Mouse (Mus musculus) right cerebral cortex, postnatal 10 days (tissue): ENCODE results near the gene AI837181.
"Not testable (repeated sequence)": the region's sequence is repeated elsewhere in the genome, so short reads cannot be mapped to it uniquely, and the experiment has no call there.

Experiments used
- DNase-seq, 2 experiments: peaks; one replicate each; pipeline ENCODE4 v3.0.0; 2021; ENCODE audit warnings: low spot score in 2 of 2

AI837181 gene

DNA sequence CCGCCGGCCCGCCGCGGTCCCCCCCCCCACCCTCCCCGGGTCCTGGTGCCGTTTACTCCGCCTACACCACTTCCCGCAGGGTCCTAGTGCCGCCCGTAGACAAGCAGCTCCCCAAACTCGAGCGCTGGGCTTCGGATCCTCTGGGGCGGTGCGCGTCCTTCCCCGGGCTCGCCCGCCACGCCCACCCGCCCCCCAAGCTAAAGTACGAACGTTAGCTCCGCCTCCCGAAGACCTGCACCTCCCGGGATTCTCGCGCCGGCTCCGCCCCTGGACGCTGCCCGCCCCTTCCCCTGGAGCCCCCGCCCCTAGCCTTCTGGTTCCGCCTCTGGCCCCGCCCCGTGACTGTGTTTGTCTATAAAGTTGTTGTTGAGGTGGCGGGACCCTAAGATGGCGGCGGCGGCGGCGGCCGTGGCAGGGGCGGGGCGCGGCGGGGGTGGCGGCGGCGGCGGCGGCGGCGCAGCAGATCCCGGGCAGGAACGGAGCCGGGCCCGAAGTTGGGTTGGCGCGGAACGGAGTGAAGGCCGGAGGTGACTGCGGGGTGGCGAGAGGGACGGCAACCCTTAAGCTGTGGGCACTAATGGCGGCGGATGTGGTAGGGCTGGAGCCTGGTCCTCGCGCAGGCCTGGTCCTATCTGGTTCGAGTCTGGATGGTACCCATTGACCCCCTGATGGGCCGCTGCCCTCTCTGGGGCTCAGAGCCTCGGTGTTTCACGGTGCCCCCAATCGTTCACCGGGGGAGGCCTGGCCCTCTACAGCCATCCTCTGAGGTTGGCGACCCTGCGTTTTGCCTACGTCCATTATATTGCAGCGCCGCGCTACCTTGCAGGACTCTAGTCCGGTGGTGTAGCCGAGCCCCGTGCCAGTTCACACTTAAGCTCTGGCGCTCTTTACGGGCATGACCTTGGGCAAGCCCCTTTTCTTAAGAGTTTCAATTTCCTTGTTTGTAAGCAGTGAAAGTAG, at the start of gene AI837181, which contains the start of gene Drap1:
Gene AI837181 (plus strand): TSS at position 363 of the 960 bp plus-strand sequence.
Gene Drap1 (minus strand): TSS at position 198 of the 960 bp plus-strand sequence.
- DNase-seq, result peak; percentile 96 to 97

DNA sequence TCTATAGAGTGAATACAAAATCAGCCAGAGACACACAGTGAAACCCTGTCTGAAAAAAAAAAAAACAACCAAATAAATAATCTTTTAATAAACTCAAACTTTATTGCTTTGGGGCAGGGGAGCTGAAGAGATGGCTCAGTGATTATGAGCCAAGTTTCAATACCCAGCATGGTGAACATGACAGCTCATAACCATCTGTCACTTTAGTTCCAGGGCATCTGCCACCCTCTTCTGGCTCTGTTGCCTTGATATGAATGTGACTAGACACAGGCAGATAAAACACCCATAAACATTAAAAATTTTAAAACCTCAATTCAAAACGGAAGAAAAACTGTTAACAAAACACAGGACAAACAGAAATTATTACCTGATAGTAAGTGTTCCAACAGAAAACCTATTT, 47.5 kb upstream of the AI837181 start:
- DNase-seq, result no peak

DNA sequence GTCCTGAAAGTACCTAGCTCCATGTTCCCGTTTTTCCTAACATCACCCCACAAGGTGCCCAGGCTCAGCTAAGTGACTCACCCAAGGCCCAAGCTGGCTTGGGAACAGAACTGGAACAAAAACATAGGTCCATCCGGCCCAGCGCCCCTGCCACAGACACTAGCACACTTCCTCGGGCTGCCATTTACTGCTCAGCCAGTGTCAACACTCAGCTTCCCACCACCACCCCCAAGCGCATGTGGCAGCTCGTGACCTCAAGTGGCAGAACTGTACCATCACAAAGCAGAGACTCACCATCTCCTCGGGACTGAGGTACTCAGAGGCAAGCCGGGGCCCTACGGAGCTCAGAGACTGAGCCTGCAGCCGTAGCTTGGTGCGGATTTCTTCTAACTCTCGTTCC, 41.6 kb upstream of the AI837181 start:
- no peak for DNase-seq

DNA sequence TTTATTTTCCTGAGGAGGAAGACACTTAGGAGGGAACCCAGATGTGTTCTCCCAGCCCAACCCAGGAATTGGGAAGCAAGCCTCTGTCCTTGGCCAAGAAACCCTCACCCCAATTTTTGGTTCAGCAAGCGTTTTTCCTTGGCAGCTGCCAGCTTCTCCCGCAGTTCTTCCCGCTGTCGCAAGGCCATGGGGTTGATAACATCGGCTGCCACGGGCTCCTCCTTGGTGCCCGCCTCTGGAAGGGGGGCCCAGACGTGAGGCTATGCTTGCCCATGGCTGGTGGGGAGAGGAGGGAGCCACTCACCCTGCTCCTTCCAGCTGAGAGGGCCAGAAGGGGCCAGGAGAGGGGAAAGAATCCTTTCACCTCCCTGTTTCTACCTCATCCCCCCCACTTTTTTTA, 40.2 kb upstream of the AI837181 start:
- DNase-seq, result no peak

DNA sequence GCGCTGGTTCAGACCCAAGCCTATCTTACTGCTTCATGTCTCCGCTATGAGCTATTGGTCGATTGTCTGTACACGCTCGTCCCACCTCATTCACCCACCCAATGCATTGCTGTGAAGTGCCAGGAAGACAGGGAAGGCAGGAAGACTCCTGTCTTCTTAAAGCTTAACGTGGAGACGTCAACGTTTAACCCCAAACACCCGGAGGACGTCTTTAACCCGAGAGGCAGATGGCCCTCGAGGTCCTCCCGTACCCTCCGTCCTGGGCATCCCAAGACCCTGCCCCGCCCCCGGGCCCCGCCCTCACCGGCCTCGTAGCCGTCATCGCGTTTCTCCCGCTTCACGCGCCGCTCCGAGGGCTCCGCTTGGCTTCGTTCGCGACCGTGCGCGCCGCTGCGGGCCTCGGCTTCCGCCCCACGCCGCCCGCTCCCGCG, 36.9 kb upstream of the AI837181 start:
- DNase-seq, result peak in 1 of 2 experiments; percentile 64

DNA sequence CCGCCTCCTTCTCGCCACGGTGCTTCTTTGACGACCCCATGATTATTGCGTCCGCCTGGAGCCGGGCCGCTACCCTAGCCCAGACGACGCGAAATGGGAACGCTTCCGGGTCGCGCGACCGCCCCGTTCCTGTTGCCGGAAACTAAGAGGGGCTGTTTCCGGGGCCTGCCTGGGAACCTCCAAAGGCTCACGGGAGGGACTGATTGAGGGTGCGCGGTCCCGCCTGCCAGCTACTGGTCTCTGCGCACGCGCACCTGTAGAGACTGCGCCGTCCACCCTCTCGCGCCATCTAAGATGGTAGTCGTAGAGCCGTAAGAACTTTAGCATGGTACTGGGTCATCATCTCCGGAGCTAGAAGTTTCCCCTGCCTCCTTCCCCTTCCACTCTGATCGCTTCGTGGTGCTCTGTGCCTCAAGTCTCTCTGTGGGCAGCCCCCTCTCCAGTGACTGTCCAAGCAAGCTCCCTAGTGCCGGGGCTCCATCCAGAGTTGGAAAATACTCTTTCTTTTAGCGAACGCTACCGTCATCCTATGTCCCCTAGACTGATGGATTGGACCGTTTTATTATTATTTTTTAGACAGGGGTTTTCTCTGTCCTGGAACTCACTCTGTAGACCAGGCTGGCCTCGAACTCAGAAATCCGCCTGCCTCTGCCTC, 36.2 kb upstream of the AI837181 start, which contains the start of gene Sart1:
Gene Sart1 (minus strand): TSS at position 116 of the 655 bp plus-strand sequence.
- peak; percentile 97 to 98 for DNase-seq

DNA sequence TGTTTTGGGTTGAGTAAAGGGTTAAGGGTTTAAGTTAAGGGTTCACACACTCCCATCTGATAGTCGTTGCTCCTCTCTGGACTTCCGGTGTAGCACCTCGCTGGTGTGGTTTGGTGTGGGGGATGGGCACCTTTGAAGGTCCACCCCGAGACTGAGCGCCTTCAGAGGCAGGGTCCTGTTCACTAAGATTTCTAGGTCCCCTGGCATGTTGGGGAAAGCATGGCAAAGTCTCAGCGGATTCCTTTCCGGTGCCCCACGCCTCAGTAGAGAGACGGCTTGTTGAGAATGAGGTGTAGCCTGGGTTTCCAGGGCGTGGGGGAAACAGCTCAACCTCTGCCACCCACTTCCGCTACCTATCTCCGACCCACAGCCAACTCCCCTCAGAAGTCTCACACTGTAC, 35.3 kb upstream of the AI837181 start:
- DNase-seq, result no peak

DNA sequence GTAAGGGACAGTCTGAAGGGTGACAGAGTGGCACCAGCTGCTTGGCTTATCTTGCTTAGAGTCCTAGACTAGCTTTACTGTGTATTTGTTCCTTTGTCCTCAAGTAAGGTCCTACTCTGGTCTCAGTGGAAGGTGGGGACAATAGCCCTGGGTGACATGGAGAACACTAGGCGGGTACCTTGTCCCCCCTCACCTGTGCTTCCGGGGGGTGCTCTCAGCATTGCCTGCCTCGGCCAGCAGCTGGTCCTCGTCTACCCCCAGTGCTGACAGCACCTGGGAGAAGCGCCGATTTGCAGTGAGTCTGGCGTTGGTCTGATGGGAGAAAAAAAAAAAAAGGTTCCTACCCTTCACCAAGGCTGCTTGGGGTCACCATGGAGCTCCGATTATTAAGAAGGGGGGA, 34.5 kb upstream of the AI837181 start:
- no peak for DNase-seq

DNA sequence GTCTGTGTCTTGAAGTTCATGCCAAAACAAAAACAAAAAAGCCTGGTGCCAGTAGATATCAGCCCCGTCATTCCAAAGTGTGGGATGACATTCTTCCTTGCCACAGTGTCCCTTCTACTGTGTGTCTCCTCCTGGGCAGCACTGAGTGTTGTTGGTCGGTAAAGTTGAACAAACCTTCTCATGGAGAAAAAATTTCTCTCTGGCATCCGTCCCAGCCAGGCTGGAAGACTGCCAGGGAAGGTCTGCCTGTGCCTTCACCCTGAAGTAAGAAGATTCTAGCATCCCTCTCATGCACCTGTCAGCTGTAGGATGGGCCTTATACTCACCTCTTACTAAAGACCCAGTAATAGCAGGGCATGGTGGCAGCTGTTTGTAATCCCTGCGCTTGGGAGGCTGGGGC, 32.1 kb upstream of the AI837181 start:
- DNase-seq, result no peak

DNA sequence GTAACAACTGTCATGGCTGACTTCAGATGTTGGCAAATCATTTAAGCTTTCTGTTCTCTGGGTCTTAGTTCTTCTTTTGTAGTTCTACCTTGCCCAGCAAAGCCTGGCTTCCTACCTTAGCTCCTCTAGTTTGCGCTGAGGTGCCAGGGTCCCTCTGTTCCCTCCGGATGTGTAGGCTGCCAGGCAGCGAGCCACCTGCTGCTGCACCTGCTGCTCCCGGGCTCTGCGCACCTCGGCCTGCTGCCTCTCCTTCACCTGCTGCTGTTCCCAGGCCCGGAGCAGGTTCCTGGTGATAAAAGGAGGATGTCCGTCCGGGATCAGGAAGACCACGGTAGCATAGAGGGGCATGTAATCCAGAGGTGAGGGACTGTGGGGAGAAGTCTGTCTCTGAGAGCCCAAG, 30.8 kb upstream of the AI837181 start:
- DNase-seq, result no peak

DNA sequence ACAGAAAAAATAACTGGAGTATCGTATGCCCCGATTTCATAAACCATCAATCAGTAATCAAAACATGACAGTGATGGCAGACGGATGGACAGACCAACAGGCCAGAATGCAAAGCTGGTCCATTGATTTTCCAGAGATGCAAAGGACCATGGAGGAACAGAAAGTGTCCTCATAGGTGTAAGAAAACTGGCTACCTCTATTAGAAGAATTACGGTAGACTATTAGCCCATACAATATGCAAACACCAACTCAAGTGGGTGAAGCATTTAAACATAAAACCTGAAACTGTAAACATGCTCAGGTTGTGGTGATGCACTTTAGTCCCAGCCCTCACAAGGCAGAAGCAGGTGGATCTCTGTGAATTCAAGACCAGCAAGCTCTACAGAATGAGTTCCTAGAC, 29.6 kb upstream of the AI837181 start:
- DNase-seq, result no peak

DNA sequence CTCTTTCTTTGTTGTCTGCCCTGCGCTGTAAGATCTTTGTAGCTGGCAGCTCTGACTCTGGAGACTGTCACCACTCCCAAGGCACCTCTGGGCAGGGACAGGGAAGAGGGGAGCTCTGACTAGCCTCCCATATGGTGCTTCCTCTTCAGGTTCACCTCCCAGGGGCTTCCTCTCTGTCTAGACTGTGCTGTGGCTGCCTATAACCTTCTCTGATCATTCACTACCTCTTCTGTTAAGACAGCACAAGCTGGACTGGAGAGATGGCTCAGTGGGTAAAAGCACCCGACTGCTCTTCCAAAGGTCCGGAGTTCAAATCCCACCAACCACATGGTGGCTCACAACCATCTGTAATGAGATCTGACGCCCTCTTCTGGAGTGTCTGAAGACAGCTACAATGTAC, 23.9 kb upstream of the AI837181 start:
- DNase-seq, result not testable (repeated sequence)

DNA sequence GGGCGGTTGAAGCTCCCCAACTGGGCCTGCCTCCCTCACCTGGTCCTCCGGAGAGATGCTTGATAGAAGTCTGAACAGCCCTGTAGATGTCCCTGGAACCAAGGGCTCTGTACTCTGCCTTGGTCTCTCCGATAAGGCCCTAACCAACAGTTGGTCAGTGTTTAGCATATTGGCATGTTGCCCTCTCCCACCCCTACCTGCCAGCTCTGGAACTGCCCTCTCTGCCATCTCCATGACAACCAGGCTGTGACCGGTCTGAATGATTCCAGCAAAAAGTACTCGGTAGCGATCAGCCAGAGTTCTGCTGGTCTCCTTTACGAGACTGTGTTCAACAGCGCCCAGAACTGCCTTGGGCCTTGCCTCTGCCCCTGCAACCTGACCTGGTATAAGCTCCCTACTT, 22.7 kb upstream of the AI837181 start, which contains the start of gene Tsga10ip:
Gene Tsga10ip (minus strand): TSS at position 234 of the 400 bp plus-strand sequence.
- no peak for DNase-seq

DNA sequence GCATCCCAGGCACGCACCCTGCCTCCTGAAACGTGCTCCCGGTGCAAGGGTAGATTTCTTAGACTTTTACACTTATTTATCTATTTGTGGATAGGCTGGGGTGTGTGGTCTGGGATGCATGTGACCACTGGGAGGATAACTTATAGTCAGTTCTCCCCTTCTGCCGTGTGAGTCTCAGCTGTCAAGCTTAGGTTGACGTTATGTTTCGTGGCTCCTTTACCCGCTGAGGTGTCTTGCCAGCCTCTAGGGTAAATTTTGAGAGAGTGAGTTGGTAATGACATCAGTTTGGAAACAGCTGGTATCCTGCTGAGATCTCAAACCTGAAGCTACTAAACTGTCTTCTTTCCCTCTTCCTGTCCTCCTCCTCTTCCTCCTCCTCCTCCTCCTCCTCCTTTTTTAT, 19.0 kb upstream of the AI837181 start:
- DNase-seq, result no peak

DNA sequence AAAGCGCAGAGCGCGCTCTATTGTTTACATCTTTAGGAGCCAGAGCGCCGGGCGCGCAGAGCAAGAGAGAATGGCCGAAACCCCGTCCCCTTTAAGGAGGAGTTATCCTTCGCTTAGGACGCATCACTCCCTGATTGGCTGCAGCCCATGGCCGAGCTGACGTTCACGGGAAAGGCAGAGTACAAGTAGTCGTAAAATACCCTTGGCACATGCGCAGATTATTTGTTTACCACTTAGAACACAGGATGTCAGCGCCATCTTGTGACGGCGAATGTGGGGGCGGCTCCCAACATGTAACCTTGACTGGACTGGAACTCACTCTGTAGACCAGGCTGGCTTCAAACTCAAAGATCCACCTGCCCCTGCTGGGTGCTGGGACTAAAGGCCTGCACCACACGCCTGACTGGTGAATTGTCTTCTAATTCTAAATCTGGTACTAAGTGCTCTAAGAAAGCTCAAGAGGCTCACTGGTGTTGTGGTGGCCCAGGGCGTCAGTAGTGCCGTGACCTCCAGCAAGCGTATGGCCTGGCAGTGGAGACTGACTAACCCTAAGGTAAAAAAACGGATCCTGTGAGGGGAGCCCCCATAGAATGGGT, 18.3 kb upstream of the AI837181 start:
- not testable (repeated sequence) for DNase-seq

DNA sequence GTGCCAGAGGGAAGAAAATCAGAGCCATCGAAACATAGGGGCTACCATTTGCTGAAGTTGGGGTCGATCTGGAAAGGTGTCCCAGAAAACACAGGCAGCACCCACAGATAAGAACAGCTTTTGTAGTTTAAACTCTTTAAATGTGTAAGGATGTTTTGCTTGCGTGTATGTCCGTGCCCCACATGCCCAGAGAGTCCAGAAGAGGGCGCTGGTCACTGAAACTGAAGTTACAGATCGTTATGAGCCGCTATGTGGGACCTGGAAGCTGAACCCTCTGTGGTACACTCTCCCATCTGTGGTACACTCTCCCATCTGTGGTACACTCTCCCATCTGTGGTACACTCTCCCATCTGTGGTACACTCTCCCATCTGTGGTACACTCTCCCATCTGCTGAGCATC, 17.8 kb upstream of the AI837181 start:
- DNase-seq, result no peak

DNA sequence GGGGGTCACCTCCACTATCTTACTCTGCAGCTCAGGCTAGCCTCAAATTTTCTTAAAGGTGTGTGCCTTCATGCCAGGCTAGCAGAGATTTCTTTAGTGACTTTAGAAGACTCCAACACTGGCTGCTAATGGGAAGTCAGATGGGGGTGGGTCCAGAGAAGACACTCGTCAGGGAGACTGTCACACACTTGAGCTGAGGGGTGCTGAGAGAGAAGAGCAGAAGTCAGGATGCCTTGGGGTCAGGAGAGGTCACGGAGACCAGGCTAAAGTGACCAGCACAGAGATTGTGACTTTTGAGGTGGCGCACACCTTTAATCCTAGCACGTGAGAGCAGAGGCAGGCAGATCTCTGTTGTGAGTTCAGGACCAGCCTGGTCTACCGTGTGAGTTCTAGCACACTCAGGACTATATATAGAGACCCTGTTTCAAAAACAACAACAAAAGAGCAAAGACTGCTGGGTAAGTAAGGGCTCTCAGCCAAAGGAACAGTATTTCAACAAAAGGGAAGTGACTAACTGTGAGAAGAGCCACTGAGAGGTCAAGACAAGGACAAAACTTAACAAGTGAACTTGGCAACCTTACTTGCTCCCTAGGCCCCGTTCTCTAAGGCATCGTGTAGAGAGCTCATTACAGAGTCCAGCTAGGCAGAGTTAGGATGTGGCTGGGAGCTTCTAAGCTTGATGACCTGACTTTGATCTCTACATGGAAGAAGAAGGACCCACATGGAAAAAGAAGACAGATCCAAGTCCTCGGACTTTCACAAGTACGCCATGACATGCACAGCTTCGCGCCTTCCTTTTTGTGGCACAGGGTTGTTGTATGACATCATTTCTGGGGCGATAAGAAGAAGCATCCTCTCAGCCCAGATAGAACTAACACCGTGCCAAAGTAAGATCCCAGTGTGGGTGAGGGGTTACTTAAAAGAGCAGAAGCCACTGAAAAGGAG, 16.6 kb upstream of the AI837181 start:
- DNase-seq, result no peak

DNA sequence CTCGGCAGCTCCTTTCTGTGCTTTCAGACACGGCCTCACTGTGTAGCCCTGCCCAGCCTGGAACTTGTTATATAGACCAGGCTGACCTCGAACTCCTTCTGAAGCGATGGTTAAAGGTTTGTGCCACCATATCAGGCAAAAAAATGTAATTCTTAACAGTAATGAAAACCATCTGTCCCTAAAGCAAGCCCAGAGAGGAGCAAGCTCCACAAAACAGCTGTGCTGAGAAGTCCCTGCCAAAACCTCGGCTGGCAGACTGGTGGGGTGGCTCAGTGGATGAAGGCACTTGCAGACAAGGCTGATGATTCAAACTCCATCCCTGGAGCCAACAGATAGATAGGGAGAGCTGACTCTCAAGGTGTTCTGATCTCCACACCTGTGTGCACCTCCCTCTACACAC, 15.9 kb upstream of the AI837181 start:
- no peak for DNase-seq

DNA sequence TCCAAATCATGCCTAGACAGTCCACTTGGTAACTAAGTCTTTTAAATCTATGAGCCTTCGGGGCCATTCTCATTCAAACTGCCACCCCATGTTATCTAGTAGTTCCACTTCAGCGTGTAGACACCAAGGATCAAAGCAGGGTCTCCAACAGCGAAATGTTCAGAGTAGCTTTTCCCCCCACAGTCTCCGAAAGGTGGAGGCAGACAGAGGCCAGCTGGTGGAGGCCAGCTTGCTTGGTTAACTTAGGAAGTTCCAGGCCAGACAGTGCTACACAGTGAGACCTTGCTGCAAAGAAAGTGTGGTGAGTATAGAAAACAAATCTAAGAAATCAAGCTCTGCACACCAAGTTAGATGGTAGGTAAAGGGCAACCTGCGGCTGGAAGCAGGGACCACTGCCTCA, 14.3 kb upstream of the AI837181 start:
- DNase-seq, result no peak

DNA sequence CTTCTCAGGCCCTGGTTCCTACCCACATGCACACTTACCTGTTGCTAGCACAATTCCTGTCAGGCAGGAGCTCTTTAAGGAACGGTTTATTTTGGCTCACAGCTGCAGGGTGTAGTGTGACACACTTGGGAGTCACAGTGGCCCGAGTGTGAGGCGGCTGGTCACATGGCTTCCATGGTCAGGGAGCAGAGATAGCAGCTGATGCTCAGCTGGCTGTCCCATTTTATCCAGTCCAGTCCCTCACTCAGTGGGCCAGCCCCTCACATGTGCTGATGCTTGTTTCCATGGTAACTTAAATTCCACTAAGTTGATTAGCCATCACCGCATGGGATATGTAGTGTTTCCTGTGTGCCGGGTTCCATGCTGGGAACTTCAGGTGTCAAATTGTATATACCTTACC, 13.0 kb upstream of the AI837181 start:
- no peak for DNase-seq

DNA sequence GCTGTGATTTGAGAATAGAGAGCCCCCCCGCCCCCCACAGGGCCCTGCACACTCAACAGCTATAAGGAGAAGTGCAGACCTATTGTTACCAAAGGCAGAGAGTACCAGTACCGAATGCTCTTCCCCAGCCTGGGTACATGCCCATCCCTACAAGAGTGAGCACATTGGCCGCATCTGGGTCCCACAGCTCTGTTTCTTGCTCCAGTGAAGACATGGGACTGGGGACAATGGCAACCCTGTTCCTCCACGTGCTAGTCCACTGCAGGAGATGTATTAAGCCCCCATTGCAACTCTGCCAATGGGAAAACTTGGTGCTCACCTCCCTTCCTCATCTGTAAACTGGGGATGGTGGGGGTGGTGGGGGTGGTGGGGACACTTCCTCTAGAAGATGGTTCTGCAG, 11.1 kb upstream of the AI837181 start:
- no peak for DNase-seq
